Mouse (Mus musculus): ENCODE measurements around the gene Lpp. TPM values are rescaled to one million over a fixed set of nuclear protein-coding genes. Genes with fewer than 3 reads are reported as not detected.

Gene Lpp
- polyA plus RNA-seq, 1 experiment from 2014 or later: 42.7 TPM

DNA sequence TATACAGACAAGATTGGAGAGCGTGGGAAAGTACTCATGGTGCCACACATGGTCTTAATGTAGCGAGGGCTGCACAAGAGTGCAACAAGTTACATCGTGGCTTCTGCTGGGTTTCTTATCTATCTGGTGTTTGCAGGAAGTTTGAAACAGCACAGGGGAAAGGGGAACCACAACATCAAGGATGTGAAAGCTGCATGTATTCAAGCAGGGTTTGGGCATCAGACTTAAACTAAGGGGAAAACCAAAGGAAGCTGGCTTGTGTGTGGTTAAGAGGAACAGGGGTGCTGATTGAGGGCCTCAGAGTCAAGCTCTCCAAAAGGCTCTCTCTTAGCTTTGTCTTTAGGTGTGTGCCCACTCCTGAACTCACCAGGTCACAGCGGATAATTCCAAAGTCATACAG is 433.1 kb downstream of the Lpp start:
- Histone ChIP-seq H3K36me3 (ENCODE audit: control insufficient read depth, insufficient read depth, low read length) (no peaks in the 10 kb centered on the region), H3K27me3 (replicated peaks; ENCODE audit: control insufficient read depth, insufficient read depth, low read length) (no peaks in the 10 kb centered on the region), H3K4me1 (ENCODE audit: control insufficient read depth, insufficient read depth, low read length) (no peaks in the 10 kb centered on the region), H3K9ac (ENCODE audit: low read depth, low read length) (no peak overlapping the region), H3K27ac (replicated peaks; ENCODE audit: low read depth, low read length) (no peak overlapping the region), H3K4me2 (ENCODE audit: low read depth, low read length) (no peak overlapping the region), H3K9me3 (ENCODE audit: control insufficient read depth, low read length) (no peaks in the 10 kb centered on the region), H3K4me3 (ENCODE audit: low read depth, low read length) (no peak overlapping the region)
- DNase-seq (ENCODE audit: low spot score) (no peak), ATAC-seq (ENCODE audit: low read depth) (no peak)
- whole genome bisulfite sequencing: 89% methylated on average over 4 of the region's 4 CpGs

GRCm38 (mm10) chr16:24828207-24828803 is 435.0 kb downstream of the Lpp start:
- no peak overlapping the region for H3K4me3 ChIP-seq (ENCODE audit: low read depth, low read length)
- H3K9me3 ChIP-seq (ENCODE audit: control insufficient read depth, low read length): no peaks in the 10 kb centered on the region
- no peaks in the 10 kb centered on the region for H3K4me1 ChIP-seq (ENCODE audit: control insufficient read depth, insufficient read depth, low read length)
- WGBS: 77% methylated on average over 2 of the region's 2 CpGs
- ATAC-seq (ENCODE audit: low read depth) (no peak), DNase-seq (ENCODE audit: low spot score) (no peak)
- no peak overlapping the region for H3K27ac ChIP-seq (replicated peaks; ENCODE audit: low read depth, low read length)
- no peak overlapping the region for H3K4me2 ChIP-seq (ENCODE audit: low read depth, low read length)
- H3K27me3 ChIP-seq (replicated peaks; ENCODE audit: control insufficient read depth, insufficient read depth, low read length): no peaks in the 10 kb centered on the region
- no peak overlapping the region for H3K9ac ChIP-seq (ENCODE audit: low read depth, low read length)
- H3K36me3 ChIP-seq (ENCODE audit: control insufficient read depth, insufficient read depth, low read length): no peaks in the 10 kb centered on the region

GRCm38 (mm10) chr16:24829860-24830259 is 436.6 kb downstream of the Lpp start:
- Histone ChIP-seq H3K4me2 (ENCODE audit: low read depth, low read length) (no peak overlapping the region), H3K36me3 (ENCODE audit: control insufficient read depth, insufficient read depth, low read length) (no peaks in the 10 kb centered on the region), H3K4me1 (ENCODE audit: control insufficient read depth, insufficient read depth, low read length) (no peaks in the 10 kb centered on the region), H3K4me3 (ENCODE audit: low read depth, low read length) (no peak overlapping the region), H3K27ac (replicated peaks; ENCODE audit: low read depth, low read length) (no peak overlapping the region), H3K27me3 (replicated peaks; ENCODE audit: control insufficient read depth, insufficient read depth, low read length) (no peaks in the 10 kb centered on the region), H3K9me3 (ENCODE audit: control insufficient read depth, low read length) (no peaks in the 10 kb centered on the region), H3K9ac (ENCODE audit: low read depth, low read length) (no peak overlapping the region)
- ATAC-seq (ENCODE audit: low read depth): no peak
- WGBS: 79% methylated on average over 4 of the region's 4 CpGs
- no peak for DNase-seq (ENCODE audit: low spot score)

DNA sequence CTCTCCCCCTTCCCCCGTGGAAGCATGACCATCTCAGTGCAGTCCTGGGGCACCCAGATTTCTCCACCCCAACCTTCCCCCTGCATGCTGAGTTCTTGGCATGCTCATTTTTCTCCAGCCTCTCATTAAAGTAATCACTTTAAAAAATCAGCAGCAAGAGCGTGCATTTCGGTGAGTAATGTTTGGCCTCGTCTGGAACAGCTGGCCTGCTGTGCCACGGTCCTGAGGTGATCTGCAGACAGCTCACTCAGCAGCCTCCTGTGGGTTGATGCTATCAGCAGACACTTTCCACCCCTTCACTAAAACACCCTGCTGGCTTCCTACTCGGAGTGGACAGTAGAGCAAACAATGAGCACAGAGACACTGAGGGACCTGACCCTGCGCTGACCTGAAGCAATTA is 437.6 kb downstream of the Lpp start:
- Histone ChIP-seq H3K27ac (replicated peaks; ENCODE audit: low read depth, low read length) (no peak overlapping the region), H3K27me3 (replicated peaks; ENCODE audit: control insufficient read depth, insufficient read depth, low read length) (no peaks in the 10 kb centered on the region)
- WGBS: 43% methylated on average over 7 of the region's 7 CpGs

GRCm38 (mm10) chr16:24833221-24833620 is 439.9 kb downstream of the Lpp start:
- ATAC-seq (ENCODE audit: low read depth): peak; percentile 44; the same call in 1 of the 2 replicates
- WGBS: 60% methylated on average over 8 of the region's 8 CpGs
- no peaks in the 10 kb centered on the region for H3K9me3 ChIP-seq (ENCODE audit: control insufficient read depth, low read length)
- H3K4me2 ChIP-seq (ENCODE audit: low read depth, low read length): no peak overlapping the region
- no peaks in the 10 kb centered on the region for H3K4me1 ChIP-seq (ENCODE audit: control insufficient read depth, insufficient read depth, low read length)
- DNase-seq (ENCODE audit: low spot score): peak; percentile 69
- no peak overlapping the region for H3K4me3 ChIP-seq (ENCODE audit: low read depth, low read length)
- H3K36me3 ChIP-seq (ENCODE audit: control insufficient read depth, insufficient read depth, low read length): no peaks in the 10 kb centered on the region
- no peaks in the 10 kb centered on the region for H3K27me3 ChIP-seq (replicated peaks; ENCODE audit: control insufficient read depth, insufficient read depth, low read length)
- 0 out of 2 replicates have a peak overlapping the region, but pooled peaks have one; percentile 15 for H3K27ac ChIP-seq (replicated peaks; ENCODE audit: low read depth, low read length)
- no peak overlapping the region for H3K9ac ChIP-seq (ENCODE audit: low read depth, low read length)

More for the DNA sequence above, 437.6 kb downstream of the Lpp start:
- Histone ChIP-seq H3K9me3 (ENCODE audit: control insufficient read depth, low read length) (no peaks in the 10 kb centered on the region), H3K4me1 (ENCODE audit: control insufficient read depth, insufficient read depth, low read length) (no peaks in the 10 kb centered on the region), H3K4me3 (ENCODE audit: low read depth, low read length) (no peak overlapping the region), H3K9ac (ENCODE audit: low read depth, low read length) (no peak overlapping the region), H3K4me2 (ENCODE audit: low read depth, low read length) (no peak overlapping the region), H3K36me3 (ENCODE audit: control insufficient read depth, insufficient read depth, low read length) (no peaks in the 10 kb centered on the region)
- ATAC-seq (ENCODE audit: low read depth): no peak
- DNase-seq (ENCODE audit: low spot score): no peak

- ATAC-seq (ENCODE audit: low read depth) (no peak), DNase-seq (ENCODE audit: low spot score) (no peak)
- H3K27me3 ChIP-seq (replicated peaks; ENCODE audit: control insufficient read depth, insufficient read depth, low read length): no peaks in the 10 kb centered on the region
- H3K9ac ChIP-seq (ENCODE audit: low read depth, low read length): no peak overlapping the region
- no peaks in the 10 kb centered on the region for H3K9me3 ChIP-seq (ENCODE audit: control insufficient read depth, low read length)
- no peak overlapping the region for H3K27ac ChIP-seq (replicated peaks; ENCODE audit: low read depth, low read length)
- H3K4me2 ChIP-seq (ENCODE audit: low read depth, low read length): no peak overlapping the region
- H3K4me1 ChIP-seq (ENCODE audit: control insufficient read depth, insufficient read depth, low read length): no peaks in the 10 kb centered on the region
- H3K36me3 ChIP-seq (ENCODE audit: control insufficient read depth, insufficient read depth, low read length): no peaks in the 10 kb centered on the region
- H3K4me3 ChIP-seq (ENCODE audit: low read depth, low read length): no peak overlapping the region
- WGBS: 81% methylated on average over 9 of the region's 9 CpGs
These were observed 441.2 kb downstream of the Lpp start for GRCm38 (mm10) chr16:24834536-24834935.

DNA sequence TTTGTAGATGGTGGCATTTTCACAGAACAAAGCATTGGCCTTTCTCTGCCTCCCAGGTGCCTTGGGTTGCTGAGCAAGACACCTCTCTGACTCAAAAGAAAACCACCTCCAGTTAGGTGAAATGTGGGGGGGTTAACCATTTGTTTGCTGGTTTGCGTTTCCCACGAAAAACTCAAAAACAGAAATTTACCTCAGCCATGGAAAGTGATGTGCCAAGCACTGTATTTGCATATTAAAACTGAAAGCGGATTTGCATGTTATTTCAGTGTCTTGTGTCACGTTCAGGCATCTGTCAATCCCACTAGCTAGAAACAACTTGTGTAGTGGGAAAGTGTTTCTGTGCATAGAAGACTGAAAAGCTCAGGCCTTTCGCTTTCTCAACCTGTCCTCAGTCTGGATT is 443.2 kb downstream of the Lpp start:
- Histone ChIP-seq H3K4me2 (ENCODE audit: low read depth, low read length) (no peak overlapping the region), H3K27me3 (replicated peaks; ENCODE audit: control insufficient read depth, insufficient read depth, low read length) (no peaks in the 10 kb centered on the region), H3K9me3 (ENCODE audit: control insufficient read depth, low read length) (no peaks in the 10 kb centered on the region), H3K9ac (ENCODE audit: low read depth, low read length) (no peak overlapping the region), H3K4me1 (ENCODE audit: control insufficient read depth, insufficient read depth, low read length) (no peaks in the 10 kb centered on the region), H3K27ac (replicated peaks; ENCODE audit: low read depth, low read length) (no peak overlapping the region), H3K36me3 (ENCODE audit: control insufficient read depth, insufficient read depth, low read length) (no peaks in the 10 kb centered on the region), H3K4me3 (ENCODE audit: low read depth, low read length) (no peak overlapping the region)
- ATAC-seq (ENCODE audit: low read depth) (no peak), DNase-seq (ENCODE audit: low spot score) (no peak)
- 87% methylated on average over 5 of the region's 5 CpGs for WGBS

GRCm38 (mm10) chr16:24839018-24839417 is 445.7 kb downstream of the Lpp start:
- ATAC-seq (ENCODE audit: low read depth) (0 out of 2 replicates have a peak, but pooled peaks have one; percentile 18), DNase-seq (ENCODE audit: low spot score) (peak; percentile 33)
- no peaks in the 10 kb centered on the region for H3K4me1 ChIP-seq (ENCODE audit: control insufficient read depth, insufficient read depth, low read length)
- H3K27me3 ChIP-seq (replicated peaks; ENCODE audit: control insufficient read depth, insufficient read depth, low read length): no peaks in the 10 kb centered on the region
- 34% methylated on average over 1 of the region's 1 CpGs for WGBS
- H3K9ac ChIP-seq (ENCODE audit: low read depth, low read length): no peak overlapping the region
- H3K9me3 ChIP-seq (ENCODE audit: control insufficient read depth, low read length): no peaks in the 10 kb centered on the region
- no peak overlapping the region for H3K27ac ChIP-seq (replicated peaks; ENCODE audit: low read depth, low read length)
- no peak overlapping the region for H3K4me2 ChIP-seq (ENCODE audit: low read depth, low read length)
- no peak overlapping the region for H3K4me3 ChIP-seq (ENCODE audit: low read depth, low read length)
- H3K36me3 ChIP-seq (ENCODE audit: control insufficient read depth, insufficient read depth, low read length): no peaks in the 10 kb centered on the region

DNA sequence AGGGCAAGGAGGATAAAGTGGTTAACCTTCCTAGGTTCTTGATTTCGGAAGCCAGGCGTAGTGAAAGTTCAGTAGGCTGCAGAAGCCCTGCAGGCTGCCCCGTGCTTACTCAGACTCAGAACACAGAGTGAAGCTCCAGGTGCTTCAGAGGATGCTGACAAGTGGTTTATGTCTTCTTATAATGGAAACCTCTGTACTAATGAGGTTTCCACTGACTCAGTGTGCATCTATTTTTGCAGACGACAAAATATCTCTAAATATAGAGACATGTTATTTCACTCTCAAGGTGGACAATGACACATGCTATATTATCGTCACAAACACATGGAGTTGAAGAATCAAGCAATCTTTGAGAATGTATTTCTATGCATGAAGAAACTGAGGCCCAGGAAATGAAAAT is 446.8 kb downstream of the Lpp start:
- Histone ChIP-seq H3K36me3 (ENCODE audit: control insufficient read depth, insufficient read depth, low read length) (no peaks in the 10 kb centered on the region), H3K4me1 (ENCODE audit: control insufficient read depth, insufficient read depth, low read length) (no peaks in the 10 kb centered on the region), H3K9ac (ENCODE audit: low read depth, low read length) (no peak overlapping the region), H3K27me3 (replicated peaks; ENCODE audit: control insufficient read depth, insufficient read depth, low read length) (no peaks in the 10 kb centered on the region), H3K4me3 (ENCODE audit: low read depth, low read length) (no peak overlapping the region), H3K4me2 (ENCODE audit: low read depth, low read length) (no peak overlapping the region), H3K9me3 (ENCODE audit: control insufficient read depth, low read length) (no peaks in the 10 kb centered on the region), H3K27ac (replicated peaks; ENCODE audit: low read depth, low read length) (no peak overlapping the region)
- WGBS: 92% methylated on average over 5 of the region's 5 CpGs
- no peak for DNase-seq (ENCODE audit: low spot score)
- no peak for ATAC-seq (ENCODE audit: low read depth)

Data from embryonic facial prominence, embryonic 14.5 days (tissue).